Mouse (Mus musculus) midbrain, embryonic 13.5 days (tissue): Measurements from ENCODE around the gene Atp2b4. TPM values are rescaled to one million over a fixed set of nuclear protein-coding genes. Genes with fewer than 3 reads are reported as not detected.

ENCODE experiments used
- ATAC-seq: fragments of 200-750 bp; cut with Nextera tagmentation; 2 replicates; pipeline ENCODE4 v1.8.0; 2017; ENCODE audit warnings: mild to moderate bottlenecking, moderate TSS enrichment, moderate library complexity
- H3K27ac ChIP-seq: fragments of 300-500 bp; sonication (generic); 2 replicates; pipeline ENCODE4 v1.5.1; 2015; ENCODE audit warnings: inconsistent platforms, mild to moderate bottlenecking, moderate library complexity
- H3K27me3 ChIP-seq: fragments of 300-500 bp; sonication (generic); 2 replicates; pipeline ENCODE4 v1.6.1; 2015; ENCODE audit warnings: mild to moderate bottlenecking, inconsistent platforms
- H3K36me3 ChIP-seq: fragments of 300-500 bp; sonication (generic); 2 replicates; pipeline ENCODE4 v1.6.1; 2015; ENCODE audit warnings: mild to moderate bottlenecking, inconsistent platforms
- H3K4me1 ChIP-seq: fragments of 300-500 bp; sonication (generic); replicated peaks from 2 replicates; pipeline ENCODE4 v1.6.1; 2015; ENCODE audit warnings: inconsistent platforms
- H3K4me2 ChIP-seq: fragments of 300-500 bp; sonication (generic); replicated peaks from 2 replicates; pipeline ENCODE4 v1.6.1; 2015; ENCODE audit warnings: moderate library complexity, mild to moderate bottlenecking, inconsistent platforms
- H3K4me3 ChIP-seq: fragments of 300-500 bp; sonication (generic); replicated peaks from 2 replicates; pipeline ENCODE4 v1.5.1; 2015; ENCODE audit warnings: mild to moderate bottlenecking, inconsistent platforms
- H3K9ac ChIP-seq: fragments of 300-500 bp; sonication (generic); replicated peaks from 2 replicates; pipeline ENCODE4 v1.6.1; 2015; ENCODE audit warnings: mild to moderate bottlenecking, inconsistent platforms
- H3K9me3 ChIP-seq: fragments of 300-500 bp; sonication (generic); 2 replicates; pipeline ENCODE4 v1.6.1; 2016; ENCODE audit warnings: mild to moderate bottlenecking, inconsistent platforms
- WGBS: fragments of 180-500 bp; shearing (Covaris S2); methylation state at CpG from one replicate; pipeline ENCODE4 v1.1.7; 2015; 5-methylcytosine and 5-hydroxymethylcytosine counted together
- polyA plus RNA-seq: library from polyadenylated mRNA; unstranded; fragments of >200 nt; fragmentation: Nextera tagmentation; extraction: Ambion mirVana; gene quantifications from 2 replicates; pipeline ENCODE4 v1.2.1, GENCODE M21; 2015

Atp2b4 gene
- polyA plus RNA-seq = 7.8 and 8.2 TPM in 2 replicates

GRCm38 (mm10) chr1:133800948-133801393, at the start of gene Atp2b4:
Gene Atp2b4, minus strand, starts transcription at chr1:133801041.
- H3K27ac ChIP-seq = no peak within 1 kb of the TSS
- under 1% methylated on average over 16 of the region's 16 CpGs for WGBS

GRCm38 (mm10) chr1:133844734-133845133, 43.9 kb upstream of the Atp2b4 start:
- no peak for ATAC-seq
- H3K4me2 ChIP-seq = no peak overlapping the region
- H3K27ac ChIP-seq = no peak overlapping the region
- WGBS = 41% methylated on average over 9 of the region's 9 CpGs
- H3K36me3 ChIP-seq = no peaks in the 10 kb centered on the region
- H3K27me3 ChIP-seq = no peaks in the 10 kb centered on the region
- no peak overlapping the region for H3K4me3 ChIP-seq
- H3K9me3 ChIP-seq = no peaks in the 10 kb centered on the region
- H3K9ac ChIP-seq = no peak overlapping the region
- H3K4me1 ChIP-seq = peaks cover 24% of the 10 kb centered on the region

More at GRCm38 (mm10) chr1:133800948-133801393, at the start of gene Atp2b4:
- Histone ChIP-seq H3K4me1 (peaks cover 41% of the 10 kb centered on the region), H3K9me3 (no peaks in the 10 kb centered on the region), H3K36me3 (no peaks in the 10 kb centered on the region), H3K9ac (peak within 1 kb of the TSS; percentile 62), H3K4me2 (peak within 1 kb of the TSS; percentile 90), H3K27me3 (peaks cover 20% of the 10 kb centered on the region), H3K4me3 (peak within 1 kb of the TSS; percentile 53)
- ATAC-seq = peak; percentile 90

- no peak for ATAC-seq
- Histone ChIP-seq H3K27ac (no peak overlapping the region), H3K4me3 (no peak overlapping the region), H3K36me3 (no peaks in the 10 kb centered on the region), H3K9ac (no peak overlapping the region), H3K4me1 (peaks cover 24% of the 10 kb centered on the region), H3K4me2 (no peak overlapping the region), H3K27me3 (no peaks in the 10 kb centered on the region), H3K9me3 (no peaks in the 10 kb centered on the region)
- 95% methylated on average over 6 of the region's 6 CpGs for WGBS
Measured at GRCm38 (mm10) chr1:133843900-133844299, 43.1 kb upstream of the Atp2b4 start.

- Histone ChIP-seq H3K36me3 (no peaks in the 10 kb centered on the region), H3K4me2 (no peak overlapping the region), H3K4me3 (no peak overlapping the region), H3K9me3 (no peaks in the 10 kb centered on the region), H3K27ac (no peak overlapping the region), H3K27me3 (no peaks in the 10 kb centered on the region), H3K9ac (no peak overlapping the region), H3K4me1 (peaks cover 24% of the 10 kb centered on the region)
- no peak for ATAC-seq
- 44% methylated on average over 4 of the region's 4 CpGs for WGBS
Measured at GRCm38 (mm10) chr1:133843370-133843769, 42.5 kb upstream of the Atp2b4 start.

- WGBS = 60% methylated on average over 11 of the region's 11 CpGs
- peak; percentile 44; the same call in 1 of the 2 replicates for ATAC-seq
Measured at GRCm38 (mm10) chr1:133842074-133842725, 41.4 kb upstream of the Atp2b4 start.

GRCm38 (mm10) chr1:133841171-133841926, 40.5 kb upstream of the Atp2b4 start:
- peaks cover 24% of the 10 kb centered on the region for H3K4me1 ChIP-seq
- H3K27me3 ChIP-seq = no peaks in the 10 kb centered on the region
- H3K36me3 ChIP-seq = no peaks in the 10 kb centered on the region
- no peaks in the 10 kb centered on the region for H3K9me3 ChIP-seq
- no peak; the same call in 1 of the 2 replicates for ATAC-seq
- no peak overlapping the region for H3K4me2 ChIP-seq
- H3K27ac ChIP-seq = no peak overlapping the region
- 94% methylated on average over 15 of the region's 15 CpGs for WGBS
- no peak overlapping the region for H3K9ac ChIP-seq
- no peak overlapping the region for H3K4me3 ChIP-seq

More at GRCm38 (mm10) chr1:133842074-133842725, 41.4 kb upstream of the Atp2b4 start:
- Histone ChIP-seq H3K4me1 (peaks cover 24% of the 10 kb centered on the region), H3K4me3 (no peak overlapping the region), H3K27ac (no peak overlapping the region), H3K36me3 (no peaks in the 10 kb centered on the region), H3K9me3 (no peaks in the 10 kb centered on the region), H3K4me2 (no peak overlapping the region), H3K9ac (no peak overlapping the region), H3K27me3 (no peaks in the 10 kb centered on the region)

GRCm38 (mm10) chr1:133840530-133840929, 39.7 kb upstream of the Atp2b4 start:
- Histone ChIP-seq H3K4me1 (peaks cover 24% of the 10 kb centered on the region), H3K4me3 (no peak overlapping the region), H3K4me2 (no peak overlapping the region), H3K9me3 (no peaks in the 10 kb centered on the region), H3K36me3 (no peaks in the 10 kb centered on the region), H3K27me3 (no peaks in the 10 kb centered on the region), H3K27ac (peak overlapping the region; percentile 9; the same call in 1 of the 2 replicates), H3K9ac (no peak overlapping the region)
- peak; percentile 49; the same call in 1 of the 2 replicates for ATAC-seq
- 34% methylated on average over 12 of the region's 12 CpGs for WGBS

- WGBS = 87% methylated on average over 6 of the region's 6 CpGs
- peaks cover 7% of the 10 kb centered on the region; the same call in 1 of the 2 replicates for H3K4me1 ChIP-seq
- H3K4me3 ChIP-seq = no peak overlapping the region
- no peaks in the 10 kb centered on the region for H3K9me3 ChIP-seq
- no peak overlapping the region for H3K4me2 ChIP-seq
- no peak overlapping the region for H3K27ac ChIP-seq
- H3K36me3 ChIP-seq = no peaks in the 10 kb centered on the region
- H3K27me3 ChIP-seq = no peaks in the 10 kb centered on the region
- H3K9ac ChIP-seq = no peak overlapping the region
- ATAC-seq = no peak
Measured at GRCm38 (mm10) chr1:133834309-133834708, 33.5 kb upstream of the Atp2b4 start.

GRCm38 (mm10) chr1:133832781-133833180, 31.9 kb upstream of the Atp2b4 start:
- Histone ChIP-seq H3K9ac (no peak overlapping the region), H3K36me3 (no peaks in the 10 kb centered on the region), H3K4me1 (peaks cover 15% of the 10 kb centered on the region; the same call in 1 of the 2 replicates), H3K4me2 (no peak overlapping the region), H3K27ac (no peak overlapping the region), H3K4me3 (no peak overlapping the region), H3K9me3 (no peaks in the 10 kb centered on the region), H3K27me3 (no peaks in the 10 kb centered on the region)
- WGBS = 43% methylated on average over 5 of the region's 5 CpGs
- ATAC-seq = no peak

- no peak overlapping the region for H3K4me3 ChIP-seq
- no peak overlapping the region for H3K4me2 ChIP-seq
- H3K27ac ChIP-seq = peak overlapping the region; percentile 81
- no peaks in the 10 kb centered on the region for H3K9me3 ChIP-seq
- 66% methylated on average over 7 of the region's 7 CpGs for WGBS
- no peaks in the 10 kb centered on the region for H3K36me3 ChIP-seq
- H3K27me3 ChIP-seq = no peaks in the 10 kb centered on the region
- H3K9ac ChIP-seq = no peak overlapping the region
- H3K4me1 ChIP-seq = peaks cover 32% of the 10 kb centered on the region
- ATAC-seq = no peak
Measured at GRCm38 (mm10) chr1:133826193-133826592, 25.4 kb upstream of the Atp2b4 start.

GRCm38 (mm10) chr1:133825543-133825942, 24.7 kb upstream of the Atp2b4 start:
- no peak overlapping the region for H3K4me2 ChIP-seq
- H3K9ac ChIP-seq = no peak overlapping the region
- peak; percentile 82 for ATAC-seq
- no peak overlapping the region for H3K4me3 ChIP-seq
- H3K36me3 ChIP-seq = no peaks in the 10 kb centered on the region
- H3K27me3 ChIP-seq = no peaks in the 10 kb centered on the region
- H3K4me1 ChIP-seq = peaks cover 33% of the 10 kb centered on the region
- no peaks in the 10 kb centered on the region for H3K9me3 ChIP-seq
- peak overlapping the region; percentile 81 for H3K27ac ChIP-seq
- WGBS = 4% methylated on average over 8 of the region's 8 CpGs

- Histone ChIP-seq H3K4me2 (no peak overlapping the region), H3K9me3 (no peaks in the 10 kb centered on the region), H3K4me3 (no peak overlapping the region), H3K9ac (no peak overlapping the region), H3K27ac (peak overlapping the region; percentile 81), H3K4me1 (peaks cover 33% of the 10 kb centered on the region), H3K27me3 (no peaks in the 10 kb centered on the region), H3K36me3 (no peaks in the 10 kb centered on the region)
- ATAC-seq = no peak
- 50% methylated on average over 2 of the region's 2 CpGs for WGBS
Measured at GRCm38 (mm10) chr1:133825140-133825539, 24.3 kb upstream of the Atp2b4 start.
